Mouse (Mus musculus): ENCODE measurements at regions not wholly inside any gene's neighbourhood (a gene's known extent, or its start where the extent isn't known, plus 50 kb on each side); places are given as distances from the start of the nearest gene placed in this dataset.

GRCm38 (mm10) chr19:18200105-18200782 is 362.8 kb upstream of the Pcsk5 start:
- DNase-seq: no peak

DNA sequence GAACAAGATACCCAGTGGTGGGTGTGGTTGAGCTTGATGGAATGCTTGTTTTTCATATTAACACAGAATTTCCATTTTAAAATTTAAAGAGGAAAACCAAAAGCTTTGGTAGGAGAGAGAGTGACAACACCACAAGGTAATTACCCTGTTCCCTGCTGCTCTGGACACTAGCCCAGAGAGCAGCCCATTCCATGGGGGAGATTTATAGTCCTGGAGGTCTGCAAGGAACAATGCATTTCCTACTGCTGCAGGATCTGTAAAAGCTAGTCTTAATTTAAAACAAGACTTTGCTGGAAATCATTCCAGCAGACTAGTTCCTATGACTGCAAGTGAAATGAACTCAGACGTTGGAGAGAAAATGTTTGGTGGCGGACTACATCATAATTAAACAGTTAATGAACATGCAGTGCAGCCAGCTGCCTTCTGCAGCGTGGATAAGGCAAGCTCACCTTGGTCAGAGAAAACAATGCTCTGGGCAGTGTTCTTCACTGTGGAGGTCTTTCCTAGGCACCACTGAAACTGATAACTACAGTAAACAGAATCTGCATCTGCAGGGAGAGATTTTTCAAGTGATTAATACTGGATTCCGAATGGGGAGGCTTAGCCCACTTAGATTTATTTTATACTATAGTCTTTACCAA is 351.8 kb upstream of the Pcsk5 start:
- DNase-seq: no peak

- no peak for DNase-seq
Measured at GRCm38 (mm10) chr19:18188122-18188866, 350.9 kb upstream of the Pcsk5 start.

DNA sequence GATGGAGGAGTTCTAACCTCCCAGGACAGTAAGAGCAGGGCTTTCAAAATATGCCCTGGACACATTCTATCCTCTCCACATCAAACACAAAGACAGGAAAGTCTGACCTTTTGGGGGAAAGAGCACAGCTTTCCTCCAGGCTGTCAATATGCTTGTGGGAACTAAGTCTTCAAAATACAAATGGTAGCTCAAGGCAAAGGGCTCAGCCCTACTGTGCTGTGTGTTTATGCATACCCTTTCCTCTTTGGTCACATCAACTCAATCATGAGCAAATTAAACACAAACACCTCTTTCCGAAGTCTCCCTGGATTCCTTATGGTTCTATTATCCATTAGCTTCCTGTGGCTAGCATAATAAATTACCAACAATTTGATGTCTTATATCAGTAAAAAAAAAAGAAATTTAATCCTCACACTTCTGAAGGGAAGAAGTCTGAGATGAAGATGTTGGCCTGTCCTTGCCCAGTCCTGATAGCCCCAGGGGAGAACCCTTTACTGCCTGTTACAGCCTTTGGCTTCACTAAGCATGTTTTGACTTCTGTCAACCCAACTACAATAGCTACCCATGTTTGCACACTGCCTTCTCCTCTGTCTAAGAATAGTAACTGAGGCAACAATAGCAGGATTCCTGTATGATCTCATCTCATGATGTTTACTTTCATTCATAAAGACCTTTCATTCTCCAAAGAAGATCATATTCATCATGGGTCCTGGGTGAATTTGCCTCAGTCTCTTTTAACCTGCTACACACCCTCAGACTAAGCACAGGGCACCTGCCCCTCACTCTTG is 348.5 kb upstream of the Pcsk5 start:
- no peak for DNase-seq

GRCm38 (mm10) chr19:18185211-18185610 is 347.8 kb upstream of the Pcsk5 start:
- no peak for DNase-seq

- no peak for DNase-seq
Measured at GRCm38 (mm10) chr19:18176200-18176599, 338.8 kb upstream of the Pcsk5 start.

- no peak for DNase-seq
Measured at GRCm38 (mm10) chr19:18146494-18146893, 309.1 kb upstream of the Pcsk5 start.

GRCm38 (mm10) chr19:18130936-18131335 is 293.5 kb upstream of the Pcsk5 start:
- DNase-seq: peak; percentile 9

DNA sequence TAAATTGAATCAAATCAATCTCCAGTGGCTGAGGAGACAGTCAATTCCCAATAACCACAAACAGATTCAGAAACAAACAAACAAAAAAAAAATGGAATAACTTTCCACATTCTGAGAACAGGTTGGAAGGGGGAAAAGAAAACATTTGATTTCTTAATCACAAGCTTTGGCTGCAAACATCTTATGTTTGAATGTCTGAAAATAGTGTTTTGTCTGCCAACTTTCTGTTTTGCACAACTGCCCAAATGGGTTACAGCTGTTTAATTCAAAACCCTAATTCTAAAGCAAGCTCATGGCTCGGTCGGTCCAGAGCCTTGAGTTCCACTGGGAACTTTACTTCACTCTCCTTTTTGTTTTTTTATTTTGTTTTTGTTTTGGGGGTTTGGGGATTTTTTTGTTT is 291.4 kb upstream of the Pcsk5 start:
- DNase-seq: peak; percentile 5

DNA sequence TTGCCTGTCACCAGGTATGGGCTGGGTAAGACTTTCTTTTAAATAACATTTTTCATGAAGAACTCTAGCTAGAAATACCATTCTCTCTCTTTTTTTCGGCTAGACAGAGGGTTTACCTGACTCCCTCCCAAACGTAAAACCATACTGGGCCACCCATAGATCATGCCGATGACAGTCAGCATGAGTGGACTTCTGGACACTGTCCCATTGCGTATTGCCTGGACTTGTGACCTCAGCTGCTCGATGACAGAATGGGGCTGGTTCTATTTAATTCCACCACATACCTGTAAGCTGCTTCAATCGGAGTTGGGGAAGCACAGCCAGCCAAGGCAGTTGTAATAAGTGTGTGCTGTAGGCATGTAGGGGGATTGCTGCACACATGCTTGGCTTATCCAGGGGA is 268.8 kb upstream of the Pcsk5 start:
- DNase-seq: no peak

GRCm38 (mm10) chr19:18104590-18104989 is 267.2 kb upstream of the Pcsk5 start:
- no peak for DNase-seq

GRCm38 (mm10) chr19:18101423-18102341 is 264.2 kb upstream of the Pcsk5 start:
- DNase-seq: no peak

GRCm38 (mm10) chr19:18083312-18083711 is 245.9 kb upstream of the Pcsk5 start:
- DNase-seq: no peak

DNA sequence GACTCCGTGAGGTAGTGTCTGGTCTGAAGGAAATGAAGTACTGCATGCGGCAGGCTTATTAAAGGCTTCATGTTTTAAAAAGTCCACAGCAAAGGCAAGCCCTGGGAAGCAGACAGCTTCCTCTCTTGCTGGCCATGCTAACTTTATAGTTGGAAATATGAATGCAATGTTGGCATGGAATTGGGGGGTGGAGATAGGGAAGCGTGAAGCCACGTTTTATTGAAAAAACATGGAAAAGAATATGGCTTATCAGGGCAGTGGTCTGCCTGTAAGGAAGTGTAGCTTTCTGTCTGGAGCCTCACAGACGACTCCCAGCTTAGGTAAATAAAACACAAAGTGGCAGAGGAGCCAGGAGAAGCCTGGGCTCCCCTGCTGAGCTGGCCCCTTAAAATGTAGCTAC is 231.5 kb upstream of the Pcsk5 start:
- no peak for DNase-seq

- peak; percentile 10 for DNase-seq
Measured at GRCm38 (mm10) chr19:18067855-18068494, 230.5 kb upstream of the Pcsk5 start.

- DNase-seq: no peak
Measured at GRCm38 (mm10) chr19:18057256-18057890, 219.9 kb upstream of the Pcsk5 start.

- DNase-seq: no peak
Measured at GRCm38 (mm10) chr19:18056414-18057254, 219.2 kb upstream of the Pcsk5 start.

DNA sequence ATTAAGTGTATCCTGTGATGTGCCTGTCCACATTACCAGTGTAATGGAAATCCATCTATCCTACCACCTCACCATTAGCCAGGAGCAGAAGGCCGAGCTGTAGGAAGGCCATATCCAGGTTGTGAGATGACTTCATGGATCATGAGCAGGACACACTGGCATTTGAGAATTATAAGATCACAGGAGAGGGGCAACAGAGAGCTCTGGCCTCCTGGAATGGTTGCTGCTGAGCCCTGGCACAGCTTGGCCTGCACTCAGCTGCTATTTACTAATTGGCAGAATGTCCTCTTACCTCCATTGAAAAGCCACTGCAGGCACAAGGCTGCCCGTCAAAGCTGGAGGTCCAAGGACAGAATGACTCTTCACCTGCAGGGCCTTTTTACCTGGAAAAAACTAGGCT is 212.9 kb upstream of the Pcsk5 start:
- no peak for DNase-seq

DNA sequence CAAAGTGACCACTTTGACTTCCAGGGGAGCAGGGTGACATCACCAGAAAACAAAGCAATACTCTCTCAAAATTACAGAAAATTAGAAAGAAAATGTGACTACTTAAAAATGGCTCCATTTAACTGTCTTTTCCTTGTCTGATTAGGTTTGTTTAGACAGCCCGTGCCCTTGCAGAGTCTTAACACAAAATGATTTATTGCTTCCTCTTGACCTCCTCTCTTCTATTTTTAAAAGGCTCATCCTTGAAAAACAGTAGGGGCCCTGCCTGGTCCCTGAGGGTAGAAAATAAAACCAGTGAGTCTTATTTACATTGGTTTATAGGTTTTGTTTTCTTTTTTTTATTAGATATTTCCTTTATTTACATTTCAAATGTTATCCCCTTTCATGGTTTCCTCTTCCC is 196.8 kb upstream of the Pcsk5 start:
- no peak for DNase-seq

DNA sequence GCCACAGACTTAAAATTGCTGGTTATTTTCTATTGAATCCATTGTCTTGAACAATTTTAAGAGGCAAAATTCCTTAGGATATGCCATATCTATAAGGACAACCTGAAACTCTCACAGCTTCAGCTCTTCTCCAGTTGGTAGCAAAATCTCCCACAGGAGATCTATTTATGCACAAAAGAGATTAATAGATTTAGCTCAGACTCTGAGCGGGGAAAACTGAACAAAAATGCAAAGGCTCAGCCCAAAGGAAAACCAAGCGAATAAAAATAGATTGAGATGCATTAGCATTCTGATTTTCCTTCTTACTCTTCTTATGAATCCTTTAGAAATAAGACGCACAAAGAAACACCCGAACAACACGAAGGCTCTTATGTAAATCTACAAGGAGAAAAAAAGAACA is 196.2 kb upstream of the Pcsk5 start:
- DNase-seq: no peak
